Mouse (Mus musculus) cerebellum, adult 8-10 months (tissue): ENCODE results near the gene Fggy.

Source experiments
- DNase-seq: peaks from one replicate; pipeline ENCODE4 v3.0.0; 2022

Gene Fggy

DNA sequence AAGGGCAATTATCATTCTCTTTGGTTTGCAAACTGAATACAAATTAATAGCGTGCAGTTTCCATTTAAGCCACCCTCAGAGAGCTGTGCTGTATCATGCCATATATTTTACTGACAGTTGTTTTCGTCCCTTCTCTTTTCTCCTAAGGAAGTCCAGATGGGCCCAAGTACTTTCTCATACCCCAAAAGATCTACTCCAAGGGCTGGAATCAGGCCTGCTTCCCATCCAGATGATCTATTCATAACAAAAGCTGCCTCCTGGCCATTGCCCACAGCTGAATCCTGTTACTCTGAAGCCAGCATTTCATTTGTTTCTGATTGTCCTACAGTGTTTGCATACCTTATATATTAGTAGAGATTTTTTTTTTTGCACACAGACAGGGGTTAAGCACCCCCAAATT, 231.6 kb downstream of the Fggy start:
- no peak for DNase-seq

GRCm38 (mm10) chr4:95791913-95792475, 234.7 kb downstream of the Fggy start:
- DNase-seq: no peak

DNA sequence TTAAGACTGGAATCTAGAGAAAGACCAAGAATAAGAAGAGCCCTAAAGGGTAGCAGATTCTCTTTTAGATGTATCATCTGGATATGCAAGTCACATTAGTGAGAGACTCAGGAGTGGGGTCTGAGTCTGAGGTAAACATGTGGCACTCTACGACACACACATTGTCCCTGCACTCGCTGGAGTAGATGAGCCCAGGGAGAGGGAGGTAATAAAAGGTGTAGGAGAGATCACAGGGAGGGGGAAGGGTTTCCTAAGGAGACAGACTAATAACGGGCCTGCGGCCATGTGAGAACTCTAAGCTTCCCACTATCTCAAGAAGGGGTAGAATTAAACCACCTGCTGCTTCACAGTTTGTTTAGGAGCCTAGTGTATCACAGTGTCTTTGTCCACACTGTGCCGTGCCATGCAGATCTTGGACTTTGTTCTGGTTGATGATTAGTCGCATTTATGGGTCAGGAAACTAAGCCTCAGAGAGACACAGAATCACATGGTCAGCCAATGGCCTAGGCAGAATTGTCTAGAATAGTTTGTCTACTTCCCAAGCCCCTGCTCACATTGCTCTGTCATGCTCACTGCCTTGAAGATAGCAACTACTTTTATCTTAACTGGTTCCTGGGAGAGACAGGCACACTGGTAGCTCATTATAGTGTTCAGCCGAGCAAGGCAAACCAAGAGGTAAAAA, 236.5 kb downstream of the Fggy start:
- DNase-seq: no peak

DNA sequence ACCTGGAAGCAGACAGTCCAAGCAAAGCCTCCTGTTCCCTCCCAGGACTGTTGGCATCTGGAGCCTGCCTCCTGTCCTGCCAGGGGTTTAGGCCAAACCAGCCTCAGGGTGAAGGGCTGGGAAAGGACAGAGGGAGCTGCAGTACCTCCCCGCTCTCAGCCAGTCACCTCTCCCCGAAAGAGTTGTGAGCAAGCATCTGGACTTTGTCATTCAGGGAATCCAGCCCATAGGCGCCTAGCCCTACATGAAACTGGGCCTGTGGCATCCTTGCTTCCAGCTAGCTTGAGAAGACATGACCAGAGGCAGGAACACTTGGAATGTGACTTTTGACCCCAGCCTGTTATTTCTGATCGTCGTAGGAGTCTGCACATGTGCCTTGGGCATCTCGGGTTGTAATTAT, 237.3 kb downstream of the Fggy start:
- DNase-seq: no peak

DNA sequence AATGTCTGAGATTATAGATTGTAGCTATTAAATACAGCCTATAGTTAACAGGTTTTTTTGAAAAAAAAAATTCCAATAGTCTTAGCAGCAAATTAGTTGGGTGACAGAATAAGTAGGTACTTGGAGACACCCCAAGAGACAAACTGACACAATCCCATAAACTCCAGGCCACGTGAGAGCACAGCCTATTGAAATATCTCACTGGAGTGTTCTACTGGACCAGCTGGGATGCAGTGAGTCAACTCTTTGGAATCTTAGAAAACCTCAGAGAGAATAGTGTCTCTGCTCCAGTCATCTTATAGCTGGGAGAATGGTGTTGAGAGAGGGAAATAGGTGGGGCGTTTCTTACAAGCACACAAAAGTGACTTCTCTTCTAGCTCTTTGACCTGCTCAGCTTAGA, 238.0 kb downstream of the Fggy start:
- no peak for DNase-seq

GRCm38 (mm10) chr4:95819650-95820049, 262.3 kb downstream of the Fggy start:
- DNase-seq: no peak

GRCm38 (mm10) chr4:95821906-95822579, 264.7 kb downstream of the Fggy start:
- DNase-seq: no peak

GRCm38 (mm10) chr4:95828164-95828563, 270.9 kb downstream of the Fggy start:
- no peak for DNase-seq

GRCm38 (mm10) chr4:95830320-95830719, 273.0 kb downstream of the Fggy start:
- no peak for DNase-seq

DNA sequence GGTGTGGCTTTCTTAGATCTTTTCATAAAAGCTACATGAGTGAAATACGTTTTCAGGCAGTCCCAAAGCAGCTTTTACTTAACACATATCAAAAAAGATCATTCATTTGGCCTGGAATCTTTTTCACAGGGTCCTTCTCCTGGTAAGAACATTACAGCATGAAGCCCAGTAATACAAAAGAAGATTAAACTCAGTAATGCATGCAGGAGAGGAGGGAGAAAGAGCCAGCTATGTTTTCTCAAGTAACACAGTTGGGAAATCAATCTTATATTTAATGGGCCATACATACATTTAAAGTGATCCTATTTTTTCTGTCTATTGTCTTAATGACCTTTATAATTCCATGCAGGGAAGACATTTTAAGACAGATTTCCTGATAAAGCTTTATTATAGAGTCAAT, 282.6 kb downstream of the Fggy start:
- no peak for DNase-seq

DNA sequence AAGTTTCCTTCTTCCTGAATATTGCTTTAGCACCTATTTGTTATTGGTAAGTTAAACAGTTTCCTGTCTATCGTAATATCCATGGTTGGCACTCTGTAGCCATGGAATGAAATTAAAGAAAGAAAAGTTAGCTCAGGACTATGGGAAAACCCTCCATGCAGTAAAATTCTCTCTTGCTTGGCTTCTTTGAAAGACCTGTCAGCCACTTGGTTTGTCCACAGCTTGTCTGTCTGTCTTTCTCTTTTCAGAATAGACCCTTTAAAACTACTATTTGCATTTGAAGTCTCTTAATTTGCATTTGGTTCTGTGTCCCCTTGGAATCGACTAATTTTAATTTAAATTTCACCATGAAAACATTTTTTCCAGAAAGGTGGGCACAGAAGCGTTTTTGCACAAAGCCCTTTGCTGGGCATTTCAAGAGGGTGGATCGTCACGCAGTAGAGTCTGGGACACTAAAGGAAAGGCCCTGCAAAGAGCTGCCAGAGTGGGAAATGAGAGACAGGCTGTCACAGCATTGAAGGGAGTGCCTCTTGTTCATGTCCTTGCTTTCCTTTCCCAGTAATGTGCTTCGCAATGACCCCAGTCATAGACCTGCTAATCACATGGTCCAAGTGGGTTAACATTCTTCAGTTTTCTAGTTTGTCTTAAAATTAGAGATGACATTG, 283.2 kb downstream of the Fggy start:
- DNase-seq: no peak

DNA sequence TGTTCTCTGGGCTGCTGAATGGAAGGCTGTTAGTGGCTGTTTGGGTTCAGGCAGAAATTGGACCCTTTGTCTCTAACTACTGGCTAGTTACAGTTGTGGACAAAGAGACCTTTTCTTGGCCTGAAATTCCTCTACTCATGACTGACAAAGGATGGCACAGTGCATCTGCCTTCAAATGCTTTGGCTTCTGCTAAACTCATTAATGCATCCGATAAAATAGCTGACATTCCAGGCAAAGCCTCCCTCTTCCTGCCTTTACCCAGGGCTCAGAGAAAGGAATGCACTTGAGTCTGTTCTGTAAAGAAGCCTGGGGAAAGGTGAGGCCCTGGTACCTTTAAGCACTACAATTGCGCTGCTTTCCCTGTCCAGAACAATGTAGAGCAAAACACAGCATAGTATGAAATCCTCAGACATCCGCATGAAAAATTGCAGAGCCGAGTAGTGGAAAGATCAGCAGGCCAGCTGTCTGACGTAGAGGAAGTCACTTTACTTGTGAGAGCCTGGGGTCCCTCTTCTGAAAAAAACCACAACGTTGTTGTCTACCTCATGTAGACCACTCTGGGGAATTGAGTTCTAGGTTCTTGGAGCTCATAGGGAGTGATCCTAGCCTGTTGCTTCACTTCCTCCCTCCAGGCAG, 288.8 kb downstream of the Fggy start:
- no peak for DNase-seq

DNA sequence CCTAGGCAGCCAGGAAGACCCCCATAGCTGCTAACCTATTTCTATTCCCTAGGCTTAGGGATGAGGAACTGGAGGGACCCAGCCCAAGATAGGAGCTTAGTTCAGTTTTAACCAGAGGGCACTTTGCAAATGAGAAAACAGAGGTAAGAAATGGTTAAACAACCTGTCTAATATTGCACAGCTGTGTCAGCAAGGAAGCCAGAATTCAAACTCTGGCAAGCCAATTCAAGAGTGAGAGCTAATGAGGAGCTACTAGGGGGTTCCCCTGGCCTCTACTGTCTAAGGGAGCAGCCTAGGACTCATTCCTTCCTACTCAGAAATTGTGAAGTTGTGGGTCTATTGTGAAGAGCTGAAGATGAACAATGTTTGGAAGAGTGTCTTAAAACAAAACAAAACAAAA, 289.9 kb downstream of the Fggy start:
- no peak for DNase-seq

DNA sequence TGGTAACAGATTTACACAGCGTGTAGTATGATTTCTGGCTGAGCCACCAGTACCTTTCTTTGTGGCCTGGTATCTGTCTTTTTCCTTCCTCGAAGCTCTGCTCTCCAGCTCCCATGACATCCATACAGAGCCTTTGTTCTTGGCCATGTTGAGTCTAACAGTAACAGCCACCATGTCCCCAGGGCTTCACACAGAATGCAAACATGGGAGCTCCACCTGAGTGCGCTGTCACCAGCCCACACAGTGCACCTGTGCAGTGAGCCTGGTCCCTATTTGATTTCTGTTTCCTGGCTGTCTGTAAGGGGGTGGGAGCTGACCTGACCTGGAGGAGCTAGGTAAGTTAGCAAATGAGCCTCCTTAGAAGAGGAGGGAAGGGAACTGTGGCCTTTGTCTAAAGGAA, 290.4 kb downstream of the Fggy start:
- DNase-seq: no peak

DNA sequence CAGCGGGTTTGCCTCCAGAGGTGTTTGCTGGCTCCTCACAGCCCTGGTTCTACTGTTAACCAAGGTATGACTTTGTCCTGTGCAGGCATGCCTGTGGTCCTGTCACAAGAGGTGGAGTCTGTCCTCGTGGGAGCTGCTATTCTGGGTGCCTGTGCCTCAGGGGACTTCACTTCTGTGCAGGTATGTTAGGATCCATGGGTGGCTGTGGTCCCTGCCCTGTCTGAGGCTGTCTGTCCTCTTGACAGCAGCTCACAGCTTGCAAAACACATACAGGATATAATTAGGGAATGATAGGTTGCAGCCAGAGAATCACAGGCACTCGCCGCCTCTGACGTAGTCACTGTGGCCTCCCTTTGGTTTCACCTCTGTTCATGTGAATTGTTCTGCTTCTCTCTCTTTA, 292.2 kb downstream of the Fggy start:
- no peak for DNase-seq

DNA sequence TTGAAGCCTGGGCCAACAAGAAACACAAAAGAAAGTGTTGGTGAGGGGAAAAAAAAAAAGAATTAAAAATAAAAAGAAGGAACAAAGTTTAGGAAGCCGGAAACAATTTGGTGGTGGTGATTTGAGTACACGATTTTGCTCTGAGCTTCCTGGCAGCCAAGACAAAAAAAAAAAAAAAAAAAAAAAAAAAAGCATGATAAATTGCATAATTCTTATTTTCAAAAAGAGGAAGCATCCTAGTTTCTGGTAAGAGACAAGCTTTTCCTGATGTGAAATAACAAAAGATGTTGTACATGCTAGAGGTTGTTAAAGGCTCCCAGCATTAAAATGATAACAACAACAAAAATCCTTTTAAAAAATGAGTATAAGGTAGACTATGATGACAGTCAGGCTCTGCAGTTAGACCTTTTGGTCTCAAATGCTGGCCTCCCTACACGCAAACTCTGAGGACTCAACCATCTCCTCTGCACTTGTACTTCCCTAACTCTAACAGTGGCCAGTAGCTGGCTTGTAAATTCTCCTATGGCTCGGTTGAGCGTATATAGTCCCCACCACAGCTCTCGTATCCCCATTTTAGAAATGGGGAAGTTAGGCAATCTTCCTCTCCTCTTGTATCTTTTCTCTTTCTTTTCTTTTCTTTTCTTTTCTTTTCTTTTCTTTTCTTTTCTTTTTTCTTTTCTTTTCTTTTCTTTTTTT, 292.9 kb downstream of the Fggy start:
- no peak for DNase-seq

DNA sequence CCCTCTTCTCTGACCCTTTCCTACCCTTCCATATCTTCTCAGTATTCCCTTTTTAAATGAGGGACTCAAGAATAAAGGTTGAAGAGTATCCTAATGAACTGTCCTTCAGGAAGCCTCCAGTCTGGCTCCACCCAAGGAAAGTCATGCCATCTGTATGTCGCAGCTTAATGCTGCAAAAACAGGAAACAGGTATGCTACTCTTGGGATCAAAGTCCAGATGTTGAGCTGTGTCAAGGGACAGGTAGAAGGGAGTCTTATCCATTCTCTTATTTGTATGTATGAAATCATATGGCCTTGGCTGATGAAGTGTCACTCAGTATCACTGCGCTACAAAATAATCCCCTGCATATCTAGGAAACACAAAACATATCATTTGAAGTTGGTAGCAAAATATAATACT, 294.9 kb downstream of the Fggy start:
- DNase-seq: no peak

GRCm38 (mm10) chr4:95856008-95856407, 298.7 kb downstream of the Fggy start:
- no peak for DNase-seq

- no peak for DNase-seq
Measured at GRCm38 (mm10) chr4:95860601-95861000, 303.3 kb downstream of the Fggy start.

- DNase-seq: no peak
Measured at GRCm38 (mm10) chr4:95861074-95861473, 303.8 kb downstream of the Fggy start.

DNA sequence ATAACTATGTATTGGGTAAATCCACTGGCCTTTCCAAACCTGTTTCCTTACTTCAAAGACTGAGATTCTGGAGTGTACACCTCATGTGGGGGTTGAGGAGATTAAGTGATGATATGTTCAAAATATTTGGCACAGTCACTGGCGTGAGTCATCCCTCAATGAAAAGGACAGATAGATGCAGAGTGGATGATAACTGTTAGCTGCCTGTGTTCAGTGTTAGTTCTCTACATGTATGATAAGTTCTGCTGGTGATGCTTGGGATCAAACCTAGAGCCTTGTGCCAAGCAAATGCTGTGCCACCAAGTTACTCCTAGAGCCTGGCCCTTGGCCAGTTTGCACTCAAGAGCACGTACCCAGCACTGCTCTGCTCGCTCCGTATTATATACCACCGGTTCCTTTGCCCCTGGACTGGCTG, 304.4 kb downstream of the Fggy start:
- DNase-seq: no peak

GRCm38 (mm10) chr4:95862276-95862675, 305.0 kb downstream of the Fggy start:
- DNase-seq: no peak
